Mouse (Mus musculus): ENCODE data around the gene Hdac4.

DNA sequence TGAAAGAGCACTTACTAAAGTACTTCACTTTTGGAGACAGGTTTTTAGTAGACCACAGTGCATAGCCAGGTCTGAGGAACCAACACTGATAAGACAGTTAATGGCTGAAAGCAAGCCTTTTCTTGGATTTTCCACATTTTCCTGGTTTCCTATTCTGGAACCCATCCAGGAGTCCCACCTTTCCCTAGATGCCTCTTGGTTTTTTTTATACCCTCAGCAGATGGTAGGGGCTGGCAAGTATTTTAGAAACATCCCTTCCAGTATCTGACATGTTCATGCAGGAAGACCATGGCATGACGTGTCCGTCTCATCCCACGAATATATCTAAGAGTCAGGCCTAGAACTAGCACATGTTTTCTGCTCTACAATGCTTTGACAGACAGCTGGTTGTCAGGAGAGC is 59.1 kb downstream of the Hdac4 start:
- TF ChIP-seq CTCF (IDR thresholded peaks at IDR 0.05; ENCODE audit: control insufficient read depth, insufficient read depth, low read length): no peak
- TF ChIP-seq POLR2A (IDR thresholded peaks at IDR 0.05; ENCODE audit: borderline replicate concordance, control insufficient read depth, low read depth, low read length): no peak

Data from bone marrow, adult 2 months (tissue).